Mouse (Mus musculus): ENCODE measurements around the gene Btf3. TPM values are rescaled to one million over a fixed set of nuclear protein-coding genes. Genes with fewer than 3 reads are reported as not detected.

Gene Btf3
- polyA plus RNA-seq, 1 experiment from 2014 or later, result 559 TPM

- H3K4me3 ChIP-seq (ENCODE audit: low read depth, low read length), result no peak overlapping the region
- no peak overlapping the region for H3K4me2 ChIP-seq (replicated peaks; ENCODE audit: low read depth)
- no peak overlapping the region for H3K9ac ChIP-seq (ENCODE audit: low read length)
- DNase-seq (ENCODE audit: low spot score) (no peak), ATAC-seq (ENCODE audit: low FRiP score, low TSS enrichment) (no peak)
- H3K4me1 ChIP-seq (replicated peaks; ENCODE audit: control insufficient read depth, insufficient read depth), result no peaks in the 10 kb centered on the region
- no peak for TF ChIP-seq EP300 (optimal IDR thresholded peaks at IDR 0.05)
- no peak for TF ChIP-seq CTCF (IDR thresholded peaks at IDR 0.05; ENCODE audit: low read depth)
- WGBS, result 66% methylated on average over 12 of the region's 12 CpGs
- H3K36me3 ChIP-seq (ENCODE audit: control insufficient read depth, insufficient read depth, low read length), result no peaks in the 10 kb centered on the region
- H3K27ac ChIP-seq (replicated peaks), result no peak overlapping the region
- H3K27me3 ChIP-seq (ENCODE audit: control insufficient read depth, insufficient read depth, low read length), result no peaks in the 10 kb centered on the region
- no peaks in the 10 kb centered on the region for H3K9me3 ChIP-seq (ENCODE audit: control insufficient read depth, low read length)
Observed at GRCm38 (mm10) chr13:98280990-98281650, 35.7 kb downstream of the Btf3 start.

GRCm38 (mm10) chr13:98279686-98280085 is 37.1 kb downstream of the Btf3 start, which contains the start of gene Gm21976:
Gm21976 (plus strand) TSS chr13:98279887.
- no peak for ATAC-seq (ENCODE audit: low FRiP score, low TSS enrichment)

GRCm38 (mm10) chr13:98277501-98277900 is 39.3 kb downstream of the Btf3 start:
- no peaks in the 10 kb centered on the region for H3K9me3 ChIP-seq (ENCODE audit: control insufficient read depth, low read length)
- H3K9ac ChIP-seq (ENCODE audit: low read length), result no peak overlapping the region
- ATAC-seq (ENCODE audit: low FRiP score, low TSS enrichment), result no peak
- H3K36me3 ChIP-seq (ENCODE audit: control insufficient read depth, insufficient read depth, low read length), result peaks cover 8% of the 10 kb centered on the region; the same call in 1 of the 2 replicates
- no peaks in the 10 kb centered on the region for H3K27me3 ChIP-seq (ENCODE audit: control insufficient read depth, insufficient read depth, low read length)
- TF ChIP-seq CTCF (IDR thresholded peaks at IDR 0.05; ENCODE audit: low read depth), result peak; percentile 42; the same call in 1 of the 2 replicates
- TF ChIP-seq EP300 (optimal IDR thresholded peaks at IDR 0.05), result no peak
- no peak overlapping the region for H3K4me2 ChIP-seq (replicated peaks; ENCODE audit: low read depth)
- H3K27ac ChIP-seq (replicated peaks), result no peak overlapping the region
- WGBS, result 84% methylated on average over 2 of the region's 2 CpGs
- no peaks in the 10 kb centered on the region for H3K4me1 ChIP-seq (replicated peaks; ENCODE audit: control insufficient read depth, insufficient read depth)
- no peak overlapping the region for H3K4me3 ChIP-seq (ENCODE audit: low read depth, low read length)
- DNase-seq (ENCODE audit: low spot score), result no peak

More at GRCm38 (mm10) chr13:98279686-98280085, 37.1 kb downstream of the Btf3 start, which contains the start of gene Gm21976:
- H3K27me3 ChIP-seq (ENCODE audit: control insufficient read depth, insufficient read depth, low read length), result no peaks in the 10 kb centered on the region
- WGBS, result 71% methylated on average over 5 of the region's 5 CpGs
- H3K9me3 ChIP-seq (ENCODE audit: control insufficient read depth, low read length), result no peaks in the 10 kb centered on the region
- DNase-seq (ENCODE audit: low spot score), result no peak
- no peak within 1 kb of the TSS for H3K4me3 ChIP-seq (ENCODE audit: low read depth, low read length)
- no peaks in the 10 kb centered on the region for H3K36me3 ChIP-seq (ENCODE audit: control insufficient read depth, insufficient read depth, low read length)
- TF ChIP-seq CTCF (IDR thresholded peaks at IDR 0.05; ENCODE audit: low read depth) (no peak), EP300 (optimal IDR thresholded peaks at IDR 0.05) (no peak)
- no peak within 1 kb of the TSS for H3K9ac ChIP-seq (ENCODE audit: low read length)
- H3K4me1 ChIP-seq (replicated peaks; ENCODE audit: control insufficient read depth, insufficient read depth), result no peaks in the 10 kb centered on the region
- no peak within 1 kb of the TSS for H3K4me2 ChIP-seq (replicated peaks; ENCODE audit: low read depth)
- H3K27ac ChIP-seq (replicated peaks), result no peak within 1 kb of the TSS

- Histone ChIP-seq H3K4me1 (replicated peaks; ENCODE audit: control insufficient read depth, insufficient read depth) (no peaks in the 10 kb centered on the region), H3K36me3 (ENCODE audit: control insufficient read depth, insufficient read depth, low read length) (peaks cover 17% of the 10 kb centered on the region), H3K4me2 (replicated peaks; ENCODE audit: low read depth) (no peak overlapping the region), H3K27me3 (ENCODE audit: control insufficient read depth, insufficient read depth, low read length) (no peaks in the 10 kb centered on the region), H3K27ac (replicated peaks) (no peak overlapping the region), H3K4me3 (ENCODE audit: low read depth, low read length) (no peak overlapping the region), H3K9me3 (ENCODE audit: control insufficient read depth, low read length) (no peaks in the 10 kb centered on the region), H3K9ac (ENCODE audit: low read length) (no peak overlapping the region)
- ATAC-seq (ENCODE audit: low FRiP score, low TSS enrichment), result no peak
- no peak for DNase-seq (ENCODE audit: low spot score)
- no peak for TF ChIP-seq CTCF (IDR thresholded peaks at IDR 0.05; ENCODE audit: low read depth)
- no peak for TF ChIP-seq EP300 (optimal IDR thresholded peaks at IDR 0.05)
- 87% methylated on average over 7 of the region's 7 CpGs for WGBS
Observed at GRCm38 (mm10) chr13:98276253-98276652, 40.6 kb downstream of the Btf3 start.

- TF ChIP-seq EP300 (optimal IDR thresholded peaks at IDR 0.05) (no peak), CTCF (IDR thresholded peaks at IDR 0.05; ENCODE audit: low read depth) (no peak)
- Histone ChIP-seq H3K4me3 (ENCODE audit: low read depth, low read length) (no peak overlapping the region), H3K9ac (ENCODE audit: low read length) (no peak overlapping the region), H3K27ac (replicated peaks) (no peak overlapping the region), H3K27me3 (ENCODE audit: control insufficient read depth, insufficient read depth, low read length) (no peaks in the 10 kb centered on the region), H3K36me3 (ENCODE audit: control insufficient read depth, insufficient read depth, low read length) (peaks cover 21% of the 10 kb centered on the region), H3K9me3 (ENCODE audit: control insufficient read depth, low read length) (no peaks in the 10 kb centered on the region), H3K4me1 (replicated peaks; ENCODE audit: control insufficient read depth, insufficient read depth) (no peaks in the 10 kb centered on the region), H3K4me2 (replicated peaks; ENCODE audit: low read depth) (no peak overlapping the region)
- WGBS, result 66% methylated on average over 4 of the region's 4 CpGs
- no peak for DNase-seq (ENCODE audit: low spot score)
- no peak for ATAC-seq (ENCODE audit: low FRiP score, low TSS enrichment)
Observed at GRCm38 (mm10) chr13:98275646-98276045, 41.2 kb downstream of the Btf3 start.

- H3K9me3 ChIP-seq (ENCODE audit: control insufficient read depth, low read length), result no peaks in the 10 kb centered on the region
- no peaks in the 10 kb centered on the region for H3K27me3 ChIP-seq (ENCODE audit: control insufficient read depth, insufficient read depth, low read length)
- no peak for DNase-seq (ENCODE audit: low spot score)
- H3K4me2 ChIP-seq (replicated peaks; ENCODE audit: low read depth), result no peak overlapping the region
- H3K27ac ChIP-seq (replicated peaks), result no peak overlapping the region
- TF ChIP-seq CTCF (IDR thresholded peaks at IDR 0.05; ENCODE audit: low read depth) (no peak), EP300 (optimal IDR thresholded peaks at IDR 0.05) (no peak)
- no peak overlapping the region for H3K9ac ChIP-seq (ENCODE audit: low read length)
- WGBS, result 90% methylated on average over 9 of the region's 9 CpGs
- peaks cover 25% of the 10 kb centered on the region for H3K36me3 ChIP-seq (ENCODE audit: control insufficient read depth, insufficient read depth, low read length)
- H3K4me3 ChIP-seq (ENCODE audit: low read depth, low read length), result no peak overlapping the region
- no peaks in the 10 kb centered on the region for H3K4me1 ChIP-seq (replicated peaks; ENCODE audit: control insufficient read depth, insufficient read depth)
- no peak for ATAC-seq (ENCODE audit: low FRiP score, low TSS enrichment)
Observed at GRCm38 (mm10) chr13:98274023-98274422, 42.8 kb downstream of the Btf3 start.
